Mouse (Mus musculus) small intestine, adult 10 weeks (tissue): Measurements from ENCODE around the gene Otop3. TPM values are rescaled to one million over a fixed set of nuclear protein-coding genes. Genes with fewer than 3 reads are reported as not detected.

Source experiments
- polyA plus RNA-seq: library from polyadenylated mRNA; stranded (reverse); fragments of 350-450 nt; fragmentation: Illumina TruSeq; extraction: RNeasy Lipid Tissue Mini Kit (QIAGEN cat#74804); gene quantifications from one replicate; pipeline ENCODE4 v1.2.3, GENCODE M21; 2014; ENCODE audit warnings: low replicate concordance

Gene Otop3
- polyA plus RNA-seq, result 0.45 TPM

DNA sequence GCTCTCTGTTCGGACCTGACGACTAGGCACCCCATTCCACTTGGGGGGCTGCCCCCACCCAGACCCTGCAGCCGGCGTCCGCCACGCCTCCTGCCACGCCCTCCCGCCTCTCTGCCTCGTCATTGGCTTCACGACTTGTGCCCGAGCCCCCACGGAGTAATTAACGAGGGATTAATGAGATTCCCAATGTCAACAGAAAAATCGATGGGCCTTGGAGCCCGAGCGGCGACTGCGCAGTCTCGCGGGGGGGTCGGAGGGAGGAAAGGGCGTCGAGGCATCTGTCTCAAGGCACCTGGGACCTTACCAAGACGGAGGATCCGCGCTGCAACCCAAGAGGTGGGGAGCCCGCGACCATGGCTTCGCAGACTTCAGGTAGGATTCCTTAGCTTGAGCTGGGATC lies at the start of gene Otop3:
Gene Otop3 (plus strand): TSS at position 201 of the 400 bp plus-strand sequence.

DNA sequence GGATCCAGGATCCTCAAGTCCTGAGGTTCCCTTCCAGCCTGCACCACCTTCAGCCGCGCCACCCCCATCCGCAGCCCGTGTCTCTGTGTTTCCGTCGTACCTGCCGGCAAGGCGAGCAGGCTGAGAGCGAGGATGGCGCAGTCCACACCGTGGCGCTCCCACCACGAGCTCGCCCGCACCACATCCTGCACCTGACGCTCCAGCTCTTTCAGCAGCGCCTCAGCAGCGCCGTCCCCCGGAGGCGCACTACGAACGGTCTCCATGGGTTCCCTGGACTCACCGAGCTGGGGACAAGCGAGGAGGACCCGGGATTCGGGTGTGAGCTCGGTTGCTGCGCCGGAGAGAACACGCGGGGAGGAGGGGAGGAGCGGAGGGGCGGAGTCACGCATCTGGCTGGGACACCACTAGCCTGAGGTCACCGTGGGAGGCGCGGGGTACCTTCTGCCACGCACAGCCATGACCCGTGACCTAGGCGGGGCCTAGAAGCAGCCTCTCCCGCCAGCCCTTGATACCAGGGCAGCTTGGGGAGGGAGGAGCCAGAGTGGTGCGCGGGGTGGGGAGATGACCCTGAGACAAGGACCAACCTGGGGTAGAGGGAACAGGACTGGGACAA lies 37.2 kb upstream of the Otop3 start, which contains the start of gene Fads6:
Gene Fads6 (minus strand): TSS at position 450 of the 613 bp plus-strand sequence.

DNA sequence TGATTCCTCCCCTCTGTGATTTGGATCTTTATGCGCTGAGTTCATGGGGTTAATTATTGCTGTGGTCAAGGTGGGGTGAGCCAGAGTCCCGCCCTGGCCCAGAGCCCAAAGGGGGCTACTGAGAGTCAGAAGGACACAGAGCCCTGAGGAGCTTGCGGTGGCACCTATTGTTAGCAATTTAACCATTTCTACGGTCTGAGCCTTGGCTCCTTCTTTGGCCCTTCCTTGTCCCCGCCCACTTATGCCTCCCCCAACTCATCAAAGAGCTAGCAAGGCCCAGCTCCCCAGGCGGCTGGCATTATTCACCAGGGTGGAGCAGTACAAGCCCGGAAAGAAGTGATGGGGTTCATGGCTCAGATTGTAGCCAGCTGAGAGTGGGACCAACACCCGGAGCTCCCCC lies 27.7 kb upstream of the Otop3 start, which contains the start of gene Otop2:
Gene Otop2 (plus strand): TSS at position 301 of the 400 bp plus-strand sequence.

DNA sequence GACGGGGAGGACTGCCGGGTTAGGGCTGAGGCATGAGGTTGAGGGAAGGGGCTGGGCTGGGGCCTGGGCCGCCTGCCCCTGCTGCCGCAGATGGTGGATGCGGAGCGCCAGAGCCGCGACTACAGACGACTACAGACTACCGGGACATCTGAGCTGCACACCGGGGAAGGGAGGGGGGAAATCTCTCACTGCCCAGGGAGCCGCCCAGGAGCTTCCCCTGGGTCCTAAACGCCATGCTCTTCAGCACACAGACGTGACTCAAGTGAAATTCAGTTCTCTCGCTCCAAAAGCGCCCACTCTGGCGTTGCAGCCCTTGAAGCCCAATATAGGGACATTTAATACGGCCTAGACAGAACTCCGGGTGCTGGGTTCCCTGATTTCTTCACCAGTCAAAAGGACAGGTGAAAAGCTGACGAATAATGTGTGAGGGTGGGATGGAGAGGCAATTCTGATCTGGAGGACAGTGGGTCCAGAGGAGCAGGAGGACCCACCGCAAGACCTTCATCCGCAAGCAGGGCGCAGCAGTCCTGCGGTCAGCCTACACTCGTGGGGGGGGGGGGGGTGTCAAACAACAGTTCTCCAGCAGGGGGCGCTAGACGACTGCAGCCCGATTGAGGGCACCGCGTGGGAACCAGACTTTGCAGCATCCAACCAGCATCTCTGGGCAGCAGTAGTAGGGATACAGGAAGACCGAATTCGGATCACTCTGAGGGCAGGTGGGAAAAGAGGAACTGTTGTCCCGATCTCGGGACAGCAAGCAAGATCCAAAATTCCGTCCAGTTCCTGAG lies 12.4 kb upstream of the Otop3 start, which contains the start of gene Ush1g:
Gene Ush1g (minus strand): TSS at position 136 of the 788 bp plus-strand sequence.

DNA sequence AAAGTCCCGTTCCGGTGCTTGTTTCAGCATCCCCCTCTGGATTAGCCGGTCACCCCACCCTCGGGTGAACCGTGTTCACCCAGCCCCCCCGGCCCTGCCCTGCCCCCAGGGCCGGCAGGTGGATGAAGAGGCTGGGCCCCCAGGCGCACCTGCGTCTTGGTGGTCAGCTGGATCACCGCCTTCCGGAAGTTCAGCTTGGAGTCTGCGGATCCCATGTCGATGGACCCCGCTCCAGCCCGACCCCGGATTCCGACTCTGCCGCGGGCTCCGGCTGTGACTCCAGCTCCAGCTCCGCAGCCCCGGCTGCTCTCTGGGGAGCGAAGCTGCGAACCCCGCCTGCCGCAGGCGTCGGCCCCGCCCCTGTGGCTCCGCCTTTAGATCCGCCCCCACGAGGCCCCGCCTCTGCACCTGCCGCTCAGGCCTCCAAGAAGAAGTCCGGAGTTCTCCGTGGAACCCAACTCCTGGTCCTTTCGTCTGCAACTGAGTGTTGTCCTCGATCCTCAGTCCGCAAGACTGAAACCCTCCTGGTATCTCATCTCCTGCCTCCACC lies 32.9 kb downstream of the Otop3 start, which contains the start of gene Hid1:
Gene Hid1 (minus strand): TSS at position 362 of the 550 bp plus-strand sequence.

DNA sequence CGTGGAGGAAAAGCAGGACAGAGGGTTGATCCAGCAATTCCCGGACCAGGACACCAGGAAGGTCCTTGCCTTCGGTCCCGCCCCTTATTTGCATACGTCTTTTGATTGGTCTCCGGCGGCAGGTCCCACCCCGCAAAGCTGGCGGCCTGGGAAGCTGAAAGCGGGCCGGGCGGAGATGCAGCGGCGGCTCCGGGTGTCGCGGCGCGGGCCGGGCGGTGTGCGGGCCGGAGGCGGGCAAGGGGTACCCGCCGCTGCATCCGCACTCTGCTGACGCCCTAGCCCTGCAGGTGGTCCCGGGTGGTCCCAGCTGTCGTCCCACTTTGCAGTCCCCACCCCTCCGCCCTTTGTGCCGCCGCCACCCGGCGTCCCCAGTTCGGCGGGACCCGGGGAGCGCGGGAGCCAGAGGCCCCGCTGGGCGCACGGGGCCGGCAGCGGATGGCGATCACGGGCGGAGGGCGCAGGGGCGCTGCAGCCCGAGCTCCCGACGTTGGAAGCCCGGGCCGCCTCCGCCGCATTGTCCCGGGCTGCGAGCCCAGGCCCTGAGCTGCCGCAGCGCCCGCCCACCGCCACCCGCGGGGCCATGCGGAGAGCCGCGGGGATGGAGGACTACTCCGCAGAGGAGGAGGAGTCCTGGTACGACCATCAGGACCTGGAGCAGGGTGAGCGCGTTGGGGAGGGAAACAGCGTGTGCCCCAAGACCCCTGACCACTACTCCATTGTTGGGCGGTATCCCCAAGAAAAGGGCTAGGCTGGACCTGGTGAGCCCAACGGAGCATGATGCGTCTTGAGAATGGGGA lies 47.4 kb downstream of the Otop3 start, which contains the start of gene Cdr2l:
Gene Cdr2l (plus strand): TSS at position 174 of the 797 bp plus-strand sequence.

Other genes starting within 250 kb of the Otop3 start
- 1.3 TPM for gene Rab37, start 243.3 kb upstream of the Otop3 start, polyA plus RNA-seq
- 3.8 TPM for gene Cd300lf, start 200.7 kb upstream of the Otop3 start, polyA plus RNA-seq
- gene Slc9a3r1, start 171.4 kb upstream of the Otop3 start, polyA plus RNA-seq, result 85.9 TPM
- gene Tmem104, start 147.2 kb upstream of the Otop3 start, polyA plus RNA-seq, result 0.26 TPM
- gene Nat9, start 146.9 kb upstream of the Otop3 start, polyA plus RNA-seq, result not detected
- not detected for gene Grin2c, start 67.5 kb upstream of the Otop3 start, polyA plus RNA-seq
- 2.0 TPM for gene Fdxr, start 57.7 kb upstream of the Otop3 start, polyA plus RNA-seq
- 1.4 TPM for gene Fads6, start 37.1 kb upstream of the Otop3 start, polyA plus RNA-seq
- not detected for gene Otop2, start 27.6 kb upstream of the Otop3 start, polyA plus RNA-seq
- not detected for gene Ush1g, start 12.7 kb upstream of the Otop3 start, polyA plus RNA-seq
- 2.0 TPM for gene Hid1, start 33.0 kb downstream of the Otop3 start, polyA plus RNA-seq
- gene Cdr2l, start 47.2 kb downstream of the Otop3 start, polyA plus RNA-seq, result not detected
- gene Mrpl58, start 69.0 kb downstream of the Otop3 start, polyA plus RNA-seq, result 3.4 TPM
- gene Atp5h, start 85.2 kb downstream of the Otop3 start, polyA plus RNA-seq, result 527 TPM
- gene Kctd2, start 85.4 kb downstream of the Otop3 start, polyA plus RNA-seq, result 11.6 TPM
- not detected for gene Trim80, start 105.8 kb downstream of the Otop3 start, polyA plus RNA-seq
- gene Slc16a5, start 127.7 kb downstream of the Otop3 start, polyA plus RNA-seq, result 33.5 TPM
- 0.19 TPM for gene Armc7, start 140.9 kb downstream of the Otop3 start, polyA plus RNA-seq
- gene Nt5c, start 157.1 kb downstream of the Otop3 start, polyA plus RNA-seq, result 1.3 TPM
- gene Jpt1, start 179.7 kb downstream of the Otop3 start, polyA plus RNA-seq, result 47.8 TPM
- gene Sumo2, start 201.5 kb downstream of the Otop3 start, polyA plus RNA-seq, result 992 TPM
- 15.1 TPM for gene Nup85, start 229.7 kb downstream of the Otop3 start, polyA plus RNA-seq